Mouse (Mus musculus) layer of hippocampus, adult 18-20 months (tissue): ENCODE measurements around the gene Ubr2. TPM values are rescaled to one million over a fixed set of nuclear protein-coding genes. Genes with fewer than 3 reads are reported as not detected.
A peak's percentile ranks its signal among the peaks of the same experiment; 100 is the strongest.

Experiments used
- DNase-seq, 2 experiments: peaks; one replicate each; pipeline ENCODE4 v3.0.0; 2022; ENCODE audit warnings: low spot score in 2 of 2
- total RNA-seq, 2 experiments: library from RNA; stranded (reverse); gene quantifications; 2 replicates each; pipeline ENCODE4 v1.2.3; 2021

Ubr2 gene
- total RNA-seq, 2 experiments from 2014 or later = 61.3 to 62.2 TPM

DNA sequence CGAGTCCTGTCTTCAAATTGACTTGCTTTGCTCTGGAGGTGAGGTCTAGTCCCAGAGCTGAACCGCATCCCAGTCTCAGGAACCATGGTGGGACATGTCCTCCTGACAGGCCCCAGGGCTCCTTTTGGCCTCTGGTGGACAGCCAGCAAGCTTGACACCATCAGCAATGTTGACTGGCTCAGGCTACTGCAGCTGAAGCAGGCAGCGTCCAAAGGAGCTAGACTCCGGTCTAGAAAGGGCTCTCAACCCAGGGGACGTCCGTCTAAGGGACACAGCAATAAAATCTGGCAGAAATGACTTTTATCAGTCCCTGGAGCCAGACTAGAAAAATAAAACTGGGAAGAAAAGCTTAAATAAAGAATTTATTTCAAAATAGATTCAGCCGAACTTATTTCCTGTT lies 80.5 kb downstream of the Ubr2 start:
- DNase-seq = no peak

DNA sequence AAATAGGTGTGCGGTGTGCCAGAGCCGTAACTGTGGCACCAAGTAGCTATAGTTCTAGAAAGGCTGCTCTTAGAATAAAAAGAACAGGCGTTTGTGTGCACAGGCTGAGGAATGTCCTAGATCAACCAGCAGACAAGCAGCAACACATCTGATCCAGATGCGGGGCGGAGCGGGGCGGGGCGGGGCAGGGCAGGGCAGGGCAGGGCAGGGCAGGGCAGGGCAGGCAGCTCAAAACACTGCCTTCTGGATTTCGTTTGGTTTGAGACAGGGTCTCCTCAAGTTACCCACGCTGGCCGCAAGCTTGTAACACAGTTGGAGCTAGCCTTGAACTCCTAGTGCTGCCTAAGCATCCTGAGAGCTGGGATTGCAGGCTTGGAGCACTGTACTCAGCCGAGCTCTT lies 81.1 kb downstream of the Ubr2 start:
- DNase-seq = no peak

DNA sequence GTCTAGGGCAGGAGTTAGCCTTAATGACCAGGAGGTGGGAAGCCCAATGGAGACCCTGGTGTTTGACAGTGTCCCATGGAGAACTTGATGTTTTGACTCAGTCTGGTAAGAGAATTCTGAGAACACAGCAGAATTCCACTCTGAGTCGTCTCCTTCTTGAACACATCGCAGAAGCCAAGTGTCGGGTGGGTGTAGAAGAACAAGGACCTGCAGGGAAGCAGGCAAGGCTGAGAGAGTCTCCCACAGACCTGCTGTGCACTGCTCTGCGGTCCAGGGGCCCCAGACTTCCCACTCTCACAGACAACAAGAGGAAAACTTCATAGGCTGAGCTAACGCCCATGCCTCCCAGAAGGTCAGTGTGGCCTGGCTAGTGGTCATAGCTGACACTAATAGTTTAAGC lies 82.6 kb downstream of the Ubr2 start:
- DNase-seq = peak; percentile 31 to 58

DNA sequence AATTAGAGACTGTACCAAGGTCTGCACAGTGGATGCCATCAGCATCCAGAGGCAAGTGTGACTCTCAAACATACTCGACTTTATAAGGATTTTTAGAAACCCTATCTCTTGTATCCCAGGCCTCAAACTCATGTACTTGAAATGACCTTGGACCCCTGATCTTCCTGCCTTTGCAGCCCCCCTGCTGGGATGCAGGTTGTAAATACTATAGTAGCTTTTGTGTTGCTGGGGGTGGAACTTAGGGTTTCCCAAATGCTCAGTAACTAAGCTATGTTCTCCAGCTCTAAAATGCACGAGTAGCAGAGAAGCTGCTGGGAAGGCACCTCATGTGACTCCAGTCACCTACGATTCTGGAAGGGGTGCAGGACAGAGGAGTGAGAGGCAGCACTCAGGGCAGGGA lies 83.4 kb downstream of the Ubr2 start:
- no peak for DNase-seq

DNA sequence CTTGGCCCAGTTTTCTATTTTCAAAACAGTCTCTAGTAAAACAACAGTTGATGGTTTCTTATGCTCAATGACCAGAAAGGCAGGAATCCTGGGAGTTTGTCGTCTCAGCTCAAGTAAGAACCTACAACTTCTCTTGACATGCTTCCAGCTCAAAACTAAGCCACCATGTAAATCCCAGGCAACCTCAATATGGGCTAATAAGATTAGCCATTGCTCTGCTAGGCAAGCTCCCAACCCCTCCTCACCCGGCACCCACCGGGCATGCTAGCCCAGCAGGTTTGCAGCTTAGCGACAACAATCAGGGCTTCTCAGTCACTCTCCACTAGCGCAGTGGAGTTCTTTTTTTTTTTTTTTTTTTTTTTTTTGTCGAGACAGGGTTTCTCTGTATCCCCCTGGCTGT lies 84.2 kb downstream of the Ubr2 start:
- DNase-seq = no peak

DNA sequence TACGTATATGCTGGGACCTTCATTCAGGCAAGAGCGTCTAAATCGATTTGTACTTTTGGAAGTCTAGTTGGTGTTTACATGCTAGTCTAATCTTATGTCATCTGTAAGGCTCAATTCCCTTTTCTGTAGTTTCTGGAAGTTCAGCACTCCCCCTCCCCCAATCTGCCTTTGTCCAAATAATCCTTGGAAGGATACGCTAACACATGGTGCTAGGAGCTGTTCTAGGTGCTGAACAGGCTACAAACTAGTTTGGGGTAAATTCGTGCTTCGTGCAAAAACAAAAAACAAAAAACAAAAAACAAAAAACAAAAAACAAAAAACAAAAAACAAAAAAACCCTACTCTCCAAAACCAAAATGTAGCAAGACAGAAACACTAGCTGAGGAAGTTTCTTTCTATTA lies 89.5 kb downstream of the Ubr2 start:
- DNase-seq = no peak

DNA sequence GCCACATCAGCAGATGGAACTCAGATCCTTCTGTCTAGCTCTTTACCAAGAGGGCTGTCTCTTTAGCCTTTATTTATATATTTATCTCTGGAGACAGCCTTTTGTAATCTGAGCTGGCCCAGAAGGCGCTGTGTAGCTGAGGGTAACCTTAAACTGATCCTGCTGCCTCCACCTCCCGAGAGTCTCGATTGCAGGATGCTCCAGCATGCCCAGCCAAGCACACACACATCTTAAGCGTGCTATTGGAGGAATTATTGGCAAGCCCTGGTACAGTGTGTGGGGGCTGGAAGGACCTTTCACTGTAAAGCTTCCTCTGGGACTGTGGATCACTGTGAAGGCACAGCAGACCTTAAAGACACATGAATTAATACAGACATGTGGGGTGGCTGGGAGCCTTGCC lies 91.4 kb downstream of the Ubr2 start:
- DNase-seq = no peak

DNA sequence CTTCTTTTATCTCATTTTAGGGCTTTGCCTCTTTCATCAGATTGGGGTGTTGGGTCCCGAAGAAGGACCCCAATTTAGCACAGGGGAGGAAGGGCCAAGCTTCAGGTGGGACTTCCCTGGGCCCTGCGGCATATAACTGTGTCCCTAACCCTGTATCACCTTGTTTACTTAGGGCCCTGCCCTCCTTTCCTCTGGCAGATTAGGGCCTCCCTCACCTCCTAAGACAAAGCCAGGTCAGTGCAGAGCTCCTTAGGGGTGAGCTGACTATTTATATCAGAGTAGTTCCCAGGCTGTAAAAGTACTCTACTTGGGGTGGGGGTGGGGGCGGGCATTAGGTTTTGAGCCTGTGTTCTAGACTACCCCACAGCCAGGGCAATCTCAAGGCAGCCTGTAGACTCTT lies 95.2 kb downstream of the Ubr2 start:
- DNase-seq = no peak

DNA sequence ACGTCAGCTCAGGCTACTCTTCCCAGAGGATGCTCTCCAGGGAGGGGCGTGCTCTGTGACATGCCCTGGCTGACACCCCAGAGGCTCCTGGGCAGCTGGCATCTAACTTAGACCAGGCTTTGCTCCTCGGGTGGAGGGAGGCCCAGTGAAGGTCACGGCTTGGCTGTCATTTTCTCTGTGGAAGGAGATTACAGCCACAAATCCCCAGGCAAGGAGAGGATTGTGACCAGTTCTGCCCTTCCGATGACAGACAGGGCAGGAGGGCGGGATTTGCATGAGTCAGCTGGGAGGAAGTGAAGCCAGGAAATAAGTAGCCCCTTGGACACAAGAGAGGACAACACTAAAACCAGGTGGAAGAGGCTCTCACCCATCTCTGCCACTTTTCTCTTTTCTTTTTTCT lies 98.0 kb downstream of the Ubr2 start:
- DNase-seq = no peak

DNA sequence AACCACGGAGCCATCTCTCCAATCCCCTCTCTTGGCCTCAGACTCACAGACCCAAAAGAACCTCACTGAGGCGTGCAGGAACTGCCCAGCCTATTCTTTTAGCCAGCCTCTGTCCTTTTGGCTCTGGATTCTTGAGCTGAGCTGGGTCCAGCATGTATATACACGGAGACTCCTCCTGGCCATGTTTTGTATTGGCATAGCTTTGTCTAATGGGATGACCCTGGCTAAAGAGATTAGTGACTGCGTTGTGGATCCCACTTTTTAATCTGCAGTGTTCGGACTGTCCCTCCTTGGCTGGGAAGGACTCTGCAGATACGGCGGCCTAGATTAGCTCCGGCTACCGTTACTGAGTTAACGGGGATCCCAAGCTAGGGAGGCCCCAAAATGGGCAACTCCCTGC lies 100.2 kb downstream of the Ubr2 start, which contains the start of gene Prph2:
Gene Prph2, plus strand, starts transcription at position 274 of the 400 bp plus-strand sequence.
- DNase-seq = no peak

DNA sequence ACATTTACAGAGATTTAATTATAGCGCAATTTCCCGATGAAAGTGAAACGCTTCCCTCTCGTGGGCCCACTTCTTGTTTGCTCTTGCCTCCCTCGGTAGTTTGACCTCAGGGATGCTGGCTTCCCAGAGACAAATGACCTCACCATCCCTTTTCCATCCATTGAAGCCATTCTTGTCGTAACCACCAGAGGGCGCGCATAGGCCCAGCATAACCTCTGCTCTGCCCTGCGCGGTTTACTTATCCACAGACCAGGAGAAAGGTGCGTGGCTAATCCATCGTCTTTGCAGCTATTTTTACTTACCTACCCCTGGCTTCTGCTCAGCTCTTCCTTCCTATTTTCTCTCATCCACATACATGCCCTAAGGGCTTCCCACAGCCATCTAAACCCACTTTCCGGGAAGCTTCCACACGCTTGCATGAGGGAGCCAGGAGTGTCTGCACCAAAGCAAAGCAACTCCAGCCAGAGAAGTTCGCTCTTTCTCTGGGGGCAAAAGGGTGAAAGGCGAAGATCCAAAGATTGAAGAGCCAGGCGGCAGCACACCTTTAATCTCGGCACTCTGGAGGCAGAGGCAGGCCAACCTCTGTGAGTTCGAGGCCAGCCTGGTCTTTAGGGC lies 106.4 kb downstream of the Ubr2 start:
- DNase-seq = peak; percentile 36 to 82

DNA sequence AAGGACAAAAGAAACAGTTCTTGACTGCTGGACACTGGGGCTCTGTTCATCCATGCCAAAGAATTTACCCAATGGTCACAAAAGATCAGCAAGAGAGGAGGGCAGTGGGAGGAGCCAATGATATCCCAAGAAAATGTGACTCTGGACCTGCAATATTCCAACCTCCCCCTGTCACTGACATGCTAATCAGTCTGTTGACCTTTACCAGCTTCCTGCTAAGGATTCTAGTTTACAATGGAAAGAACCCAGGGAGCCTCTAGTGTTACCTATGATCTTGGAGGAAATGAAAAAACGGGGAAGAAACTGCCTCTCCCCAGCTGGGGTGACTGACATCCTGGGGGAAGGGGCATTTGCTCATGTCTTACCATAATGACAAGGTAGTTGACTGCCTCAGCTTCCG lies 109.4 kb downstream of the Ubr2 start:
- no peak for DNase-seq

DNA sequence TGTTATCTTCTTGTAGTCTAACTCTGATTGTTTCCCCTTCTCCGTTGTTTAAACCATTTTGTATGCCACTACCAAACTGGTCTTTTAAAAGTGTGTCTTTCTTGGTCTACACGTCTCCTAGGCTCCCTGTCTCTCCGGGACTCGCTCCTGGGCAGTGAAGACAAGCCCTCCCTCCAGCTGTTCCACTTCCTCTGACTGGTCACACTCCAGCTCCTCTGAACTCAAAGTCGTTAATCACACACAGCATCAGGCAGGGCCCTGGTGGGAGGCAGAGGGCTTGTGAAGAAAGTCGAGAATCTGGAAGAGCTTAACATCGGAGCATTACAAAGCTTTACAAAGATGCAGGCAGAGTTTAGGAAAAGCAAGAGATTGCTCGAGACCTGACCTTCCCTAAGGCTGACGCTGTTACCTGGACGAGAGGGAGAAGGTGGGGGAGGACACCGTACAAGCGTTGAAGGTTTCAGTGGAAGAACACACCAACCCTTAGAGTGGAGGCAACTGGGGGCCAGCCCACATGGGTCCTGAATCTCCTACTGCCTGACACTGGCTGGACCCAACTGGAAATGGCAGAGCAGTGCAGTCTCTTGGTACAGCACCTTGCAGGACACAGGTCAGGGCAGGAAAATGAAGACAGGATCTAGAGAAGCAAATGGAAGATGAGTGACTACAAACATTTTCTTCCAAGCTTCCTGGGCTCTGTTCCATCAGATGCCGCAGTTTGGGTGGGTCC lies 113.0 kb downstream of the Ubr2 start:
- DNase-seq = no peak

DNA sequence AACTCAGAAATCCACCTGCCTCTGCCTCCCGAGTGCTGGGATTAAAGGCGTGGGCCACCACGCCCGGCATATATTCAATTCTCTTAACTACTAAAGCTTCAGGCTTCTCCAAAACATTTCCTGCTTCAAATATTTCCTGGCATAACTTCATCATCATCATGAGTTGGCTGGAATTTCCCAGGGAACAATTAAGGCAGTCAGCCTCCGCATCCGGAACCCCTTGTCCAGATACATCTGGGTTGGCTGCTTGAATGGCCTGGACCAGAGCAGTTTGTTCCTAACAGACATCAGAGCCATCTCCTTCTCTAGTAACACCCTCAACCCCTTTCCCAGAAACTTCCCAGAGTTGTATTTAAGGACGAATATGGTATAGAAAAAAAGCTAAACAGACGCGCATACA lies 114.9 kb downstream of the Ubr2 start:
- no peak for DNase-seq

DNA sequence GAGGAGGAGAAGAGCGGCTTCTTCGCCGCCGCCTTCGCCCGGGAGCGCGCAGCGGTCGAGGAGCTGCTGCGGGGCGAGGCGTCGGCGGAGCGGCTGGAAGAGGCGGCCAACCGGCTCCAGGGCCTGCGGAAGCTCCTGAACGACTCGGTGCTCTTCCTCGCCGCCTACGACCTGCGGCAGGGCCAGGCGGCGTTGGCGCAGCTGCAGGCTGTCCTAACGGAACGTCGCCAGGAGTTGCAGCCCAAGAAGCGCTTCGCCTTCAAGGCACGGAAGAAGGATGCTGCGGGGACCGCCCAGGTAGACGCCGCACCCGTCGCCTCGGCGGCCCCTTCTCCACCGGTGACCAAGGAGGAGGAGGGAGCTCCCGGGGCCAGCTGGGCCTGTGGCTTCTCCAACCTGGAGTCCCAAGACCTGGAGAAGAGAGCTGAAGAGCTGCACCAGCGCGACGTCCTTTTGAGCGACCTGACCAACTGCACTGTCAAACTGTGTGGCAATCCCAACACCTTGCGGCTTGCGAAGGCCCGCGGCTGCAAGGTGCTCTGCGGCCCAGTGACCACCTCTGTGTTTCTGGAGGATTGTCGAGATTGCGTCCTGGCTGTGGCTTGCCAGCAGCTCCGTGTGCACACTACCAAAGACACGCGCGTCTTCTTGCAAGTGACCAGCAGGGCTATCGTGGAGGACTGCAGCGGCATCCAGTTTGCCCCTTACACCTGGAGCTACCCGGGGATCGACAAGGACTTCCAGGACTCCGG lies 119.3 kb downstream of the Ubr2 start:
- peak in 1 of 2 experiments; percentile 34 for DNase-seq

DNA sequence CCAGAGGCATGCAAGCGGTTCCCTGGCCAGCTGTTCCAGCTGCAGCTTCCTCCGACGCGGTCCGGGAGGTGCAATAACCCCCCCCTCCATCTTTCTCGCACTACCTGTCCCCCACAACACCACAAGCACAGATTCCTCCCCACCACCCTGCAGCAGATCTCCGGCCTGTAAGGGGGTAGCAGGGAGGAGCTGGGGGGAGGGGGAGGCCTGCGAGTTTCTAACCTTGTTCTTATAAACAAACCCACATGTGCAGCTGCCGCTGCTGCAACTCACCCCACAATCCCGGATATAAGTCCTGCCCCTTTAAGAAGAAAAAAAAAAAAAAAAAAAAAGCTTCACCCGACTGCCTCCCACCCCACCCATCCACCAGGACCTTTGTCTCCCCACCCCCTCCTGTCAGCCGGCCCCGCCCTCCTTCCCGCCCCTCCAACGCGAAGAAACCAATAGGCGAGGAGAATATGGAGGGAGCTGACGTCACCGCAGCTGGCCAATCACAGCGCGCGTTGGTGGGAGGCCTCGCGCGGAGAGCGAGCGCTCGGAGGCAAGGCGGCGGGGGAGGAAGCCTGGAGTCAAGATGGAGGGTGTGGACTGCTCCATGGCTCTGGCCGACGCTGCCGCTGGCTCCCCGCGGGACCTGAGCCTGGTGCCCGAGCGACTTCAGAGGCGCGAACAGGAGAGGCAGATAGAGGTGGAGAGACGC lies 120.1 kb downstream of the Ubr2 start, which contains the start of gene Tbcc:
Gene Tbcc, plus strand, starts transcription at position 569 of the 700 bp plus-strand sequence.
- DNase-seq = peak; percentile 96 to 98

DNA sequence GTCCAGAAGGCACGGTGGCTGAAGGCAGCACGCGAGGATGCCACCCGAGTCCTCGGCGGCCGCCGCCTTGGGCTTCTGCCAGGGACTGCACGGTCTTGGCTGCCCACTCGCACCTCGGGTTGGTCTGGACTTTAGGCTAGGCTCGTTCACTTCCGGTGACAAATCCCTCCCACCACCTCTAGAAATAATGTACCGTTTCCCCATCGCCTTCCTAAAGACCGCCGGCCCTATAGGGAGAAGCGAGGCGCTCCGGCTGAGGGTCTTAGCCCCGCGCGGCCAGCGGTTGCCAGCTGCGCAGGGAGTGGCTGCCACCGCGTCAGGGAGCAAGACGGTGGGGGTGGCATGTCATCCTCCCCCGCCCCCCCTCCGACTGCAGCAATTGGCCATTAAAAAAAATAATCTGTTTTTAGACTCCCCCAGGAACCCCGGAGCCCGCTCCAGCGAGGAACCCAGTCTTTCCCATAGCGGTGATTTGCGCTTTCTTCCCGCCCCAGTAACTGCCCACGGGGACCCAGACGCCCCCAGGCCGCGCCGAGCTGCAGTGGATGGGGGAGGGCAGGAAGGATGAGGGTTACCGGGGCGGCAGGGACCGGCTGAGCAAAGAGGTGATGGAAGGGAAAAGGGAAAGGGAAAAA lies 120.8 kb downstream of the Ubr2 start:
- DNase-seq = peak; percentile 60 to 76

DNA sequence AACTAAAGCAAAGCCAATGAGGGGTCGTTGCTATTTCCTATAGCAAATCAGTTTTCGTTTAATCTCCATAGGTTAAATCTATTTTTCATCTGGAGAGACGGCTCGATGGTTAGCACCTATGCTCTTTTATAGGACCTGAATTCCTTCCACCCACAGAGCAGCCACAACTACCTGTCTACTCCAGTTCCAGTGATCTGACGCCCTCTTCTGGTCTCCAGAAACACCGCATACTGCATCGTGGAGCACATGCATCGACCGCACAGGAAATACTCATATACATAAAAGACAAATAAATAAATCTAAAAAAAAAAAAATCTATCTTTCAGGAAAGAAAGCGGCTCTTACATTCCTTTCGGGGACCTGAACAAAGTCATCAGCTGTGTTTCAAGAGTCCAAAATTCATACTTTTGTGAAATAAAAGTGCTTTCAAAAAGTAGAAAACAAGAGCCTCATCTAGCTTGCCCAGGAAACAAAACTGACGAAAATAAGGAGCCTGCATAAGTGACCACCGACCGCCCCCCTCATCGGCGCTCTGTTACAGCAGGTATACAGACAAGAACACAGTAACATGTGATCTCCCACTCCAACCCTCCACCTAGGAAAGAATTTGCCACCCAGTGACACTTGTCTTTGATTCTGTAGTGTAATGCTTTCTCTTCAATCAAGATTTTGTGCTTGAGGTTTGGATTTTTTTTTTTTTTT lies 121.7 kb downstream of the Ubr2 start:
- DNase-seq = peak in 1 of 2 experiments; percentile 70

DNA sequence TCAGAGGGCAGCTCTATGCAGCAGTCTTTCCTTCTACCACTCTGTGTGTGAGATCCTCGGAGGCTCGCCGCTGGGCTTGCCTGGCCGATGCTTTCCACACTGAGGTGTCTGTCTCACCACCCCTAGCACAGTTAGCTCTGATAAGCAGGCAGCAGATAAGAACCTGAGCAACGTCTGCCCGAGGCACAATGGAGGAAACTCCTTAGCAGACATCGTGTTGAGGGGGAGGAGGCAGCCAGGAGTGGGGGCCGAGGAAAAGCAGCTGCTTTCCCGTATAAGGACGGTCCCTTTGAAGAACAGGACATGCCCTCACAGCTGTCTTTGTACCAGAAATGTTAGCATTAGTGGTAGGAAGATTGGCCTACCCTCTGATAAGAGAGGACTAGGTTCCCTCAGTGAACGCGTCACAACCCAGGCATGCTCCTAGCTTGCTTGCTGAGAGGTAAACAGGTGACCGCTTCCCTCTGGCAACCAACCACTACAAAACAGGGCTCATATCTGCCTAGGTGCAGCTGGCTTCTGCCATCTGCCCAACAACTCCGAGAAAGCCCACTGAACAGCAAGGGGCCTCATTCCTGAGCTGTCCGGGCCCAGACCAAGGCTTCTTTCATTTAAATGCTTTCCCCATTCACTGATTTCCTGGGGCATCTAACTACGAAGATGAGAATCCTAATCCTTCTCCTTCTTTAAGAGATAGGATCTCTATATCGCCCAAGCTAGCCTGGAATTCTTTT lies 124.3 kb downstream of the Ubr2 start:
- DNase-seq = no peak
